Mouse (Mus musculus): ENCODE results near the gene Apold1. TPM values are rescaled to one million over a fixed set of nuclear protein-coding genes. Genes with fewer than 3 reads are reported as not detected.

The Apold1 gene
- polyA plus RNA-seq, 1 experiment from 2014 or later, result 4.6 TPM

GRCm38 (mm10) chr6:134951364-134951763 is 30.2 kb upstream of the Apold1 start:
- WGBS, result 86% methylated on average over 5 of the region's 5 CpGs
- no peaks in the 10 kb centered on the region for H3K27me3 ChIP-seq

GRCm38 (mm10) chr6:134953976-134954375 is 27.5 kb upstream of the Apold1 start:
- ATAC-seq (replicated peaks; ENCODE audit: low FRiP score), result peak; percentile 54; the same call in 1 of the 2 replicates
- Histone ChIP-seq H3K36me3 (peaks cover 18% of the 10 kb centered on the region), H3K9me3 (replicated peaks) (no peaks in the 10 kb centered on the region), H3K27ac (peak overlapping the region; percentile 49), H3K27me3 (no peaks in the 10 kb centered on the region), H3K9ac (no peak overlapping the region), H3K4me1 (peaks cover 10% of the 10 kb centered on the region; the same call in 1 of the 2 replicates), H3K4me2 (0 out of 2 replicates have a peak overlapping the region, but pooled peaks have one; percentile 20), H3K4me3 (replicated peaks) (no peak overlapping the region)
- WGBS, result 39% methylated on average over 11 of the region's 11 CpGs

More at GRCm38 (mm10) chr6:134951364-134951763, 30.2 kb upstream of the Apold1 start:
- ATAC-seq (replicated peaks; ENCODE audit: low FRiP score), result no peak
- Histone ChIP-seq H3K4me3 (replicated peaks) (no peak overlapping the region), H3K9ac (no peak overlapping the region), H3K4me1 (peaks cover 10% of the 10 kb centered on the region; the same call in 1 of the 2 replicates), H3K9me3 (replicated peaks) (no peaks in the 10 kb centered on the region), H3K36me3 (peaks cover 18% of the 10 kb centered on the region), H3K27ac (no peak overlapping the region), H3K4me2 (no peak overlapping the region)

GRCm38 (mm10) chr6:134956388-134956787 is 25.1 kb upstream of the Apold1 start:
- no peak overlapping the region for H3K27ac ChIP-seq
- H3K4me1 ChIP-seq, result peaks cover 15% of the 10 kb centered on the region
- no peak for ATAC-seq (replicated peaks; ENCODE audit: low FRiP score)
- peaks cover 14% of the 10 kb centered on the region for H3K36me3 ChIP-seq
- WGBS, result 86% methylated on average over 4 of the region's 4 CpGs
- H3K9ac ChIP-seq, result no peak overlapping the region
- no peak overlapping the region for H3K4me2 ChIP-seq
- no peaks in the 10 kb centered on the region for H3K9me3 ChIP-seq (replicated peaks)
- H3K27me3 ChIP-seq, result no peaks in the 10 kb centered on the region
- no peak overlapping the region for H3K4me3 ChIP-seq (replicated peaks)

GRCm38 (mm10) chr6:134961286-134961685 is 20.2 kb upstream of the Apold1 start:
- Histone ChIP-seq H3K27me3 (no peaks in the 10 kb centered on the region), H3K4me1 (peaks cover 9% of the 10 kb centered on the region), H3K36me3 (no peaks in the 10 kb centered on the region), H3K4me3 (replicated peaks) (no peak overlapping the region), H3K9ac (no peak overlapping the region), H3K9me3 (replicated peaks) (no peaks in the 10 kb centered on the region; the same call in 1 of the 2 replicates), H3K4me2 (no peak overlapping the region), H3K27ac (no peak overlapping the region)
- no peak for ATAC-seq (replicated peaks; ENCODE audit: low FRiP score)
- WGBS, result 38% methylated on average over 5 of the region's 5 CpGs

GRCm38 (mm10) chr6:134961858-134962517 is 19.5 kb upstream of the Apold1 start:
- H3K36me3 ChIP-seq, result no peaks in the 10 kb centered on the region
- no peak overlapping the region for H3K27ac ChIP-seq
- H3K9ac ChIP-seq, result no peak overlapping the region
- WGBS, result 64% methylated on average over 9 of the region's 9 CpGs
- H3K9me3 ChIP-seq (replicated peaks), result no peaks in the 10 kb centered on the region; the same call in 1 of the 2 replicates
- peaks cover 9% of the 10 kb centered on the region for H3K4me1 ChIP-seq
- no peak overlapping the region for H3K4me2 ChIP-seq
- no peak for ATAC-seq (replicated peaks; ENCODE audit: low FRiP score)
- no peaks in the 10 kb centered on the region for H3K27me3 ChIP-seq
- no peak overlapping the region for H3K4me3 ChIP-seq (replicated peaks)

GRCm38 (mm10) chr6:134962518-134962893 is 19.0 kb upstream of the Apold1 start:
- ATAC-seq (replicated peaks; ENCODE audit: low FRiP score), result no peak
- Histone ChIP-seq H3K27ac (no peak overlapping the region), H3K27me3 (no peaks in the 10 kb centered on the region), H3K4me3 (replicated peaks) (no peak overlapping the region), H3K4me2 (no peak overlapping the region), H3K9ac (no peak overlapping the region), H3K4me1 (peaks cover 9% of the 10 kb centered on the region), H3K9me3 (replicated peaks) (no peaks in the 10 kb centered on the region; the same call in 1 of the 2 replicates), H3K36me3 (no peaks in the 10 kb centered on the region)
- 67% methylated on average over 5 of the region's 5 CpGs for WGBS

- Histone ChIP-seq H3K9ac (no peak overlapping the region), H3K4me1 (peaks cover 9% of the 10 kb centered on the region), H3K36me3 (no peaks in the 10 kb centered on the region), H3K4me3 (replicated peaks) (no peak overlapping the region), H3K27me3 (no peaks in the 10 kb centered on the region), H3K4me2 (no peak overlapping the region), H3K9me3 (replicated peaks) (no peaks in the 10 kb centered on the region; the same call in 1 of the 2 replicates), H3K27ac (no peak overlapping the region)
- no peak for ATAC-seq (replicated peaks; ENCODE audit: low FRiP score)
- WGBS, result 77% methylated on average over 2 of the region's 2 CpGs
Measured at GRCm38 (mm10) chr6:134963910-134964309, 17.6 kb upstream of the Apold1 start.

- no peak for ATAC-seq (replicated peaks; ENCODE audit: low FRiP score)
- WGBS, result 83% methylated on average over 5 of the region's 5 CpGs
Measured at GRCm38 (mm10) chr6:134966681-134967080, 14.8 kb upstream of the Apold1 start.

GRCm38 (mm10) chr6:134968326-134968725 is 13.2 kb upstream of the Apold1 start:
- Histone ChIP-seq H3K9ac (no peak overlapping the region), H3K9me3 (replicated peaks) (no peaks in the 10 kb centered on the region; the same call in 1 of the 2 replicates), H3K27ac (no peak overlapping the region), H3K4me1 (peaks cover 9% of the 10 kb centered on the region; the same call in 1 of the 2 replicates), H3K36me3 (no peaks in the 10 kb centered on the region), H3K27me3 (no peaks in the 10 kb centered on the region), H3K4me3 (replicated peaks) (no peak overlapping the region), H3K4me2 (no peak overlapping the region)
- ATAC-seq (replicated peaks; ENCODE audit: low FRiP score), result no peak
- 40% methylated on average over 1 of the region's 1 CpGs for WGBS

More at GRCm38 (mm10) chr6:134966681-134967080, 14.8 kb upstream of the Apold1 start:
- Histone ChIP-seq H3K4me3 (replicated peaks) (no peak overlapping the region), H3K9ac (no peak overlapping the region), H3K9me3 (replicated peaks) (no peaks in the 10 kb centered on the region; the same call in 1 of the 2 replicates), H3K27me3 (no peaks in the 10 kb centered on the region), H3K4me1 (peaks cover 4% of the 10 kb centered on the region), H3K27ac (no peak overlapping the region), H3K4me2 (no peak overlapping the region), H3K36me3 (no peaks in the 10 kb centered on the region)

- Histone ChIP-seq H3K4me2 (no peak overlapping the region), H3K36me3 (no peaks in the 10 kb centered on the region), H3K27me3 (no peaks in the 10 kb centered on the region), H3K9ac (no peak overlapping the region), H3K4me3 (replicated peaks) (no peak overlapping the region), H3K4me1 (peaks cover 17% of the 10 kb centered on the region), H3K27ac (no peak overlapping the region), H3K9me3 (replicated peaks) (no peaks in the 10 kb centered on the region; the same call in 1 of the 2 replicates)
- WGBS, result 92% methylated on average over 2 of the region's 2 CpGs
- no peak for ATAC-seq (replicated peaks; ENCODE audit: low FRiP score)
Measured at GRCm38 (mm10) chr6:134969498-134969897, 12.0 kb upstream of the Apold1 start.

- ATAC-seq (replicated peaks; ENCODE audit: low FRiP score), result no peak
- Histone ChIP-seq H3K36me3 (no peaks in the 10 kb centered on the region), H3K27ac (no peak overlapping the region), H3K9ac (no peak overlapping the region), H3K4me2 (no peak overlapping the region), H3K27me3 (no peaks in the 10 kb centered on the region), H3K4me1 (peaks cover 22% of the 10 kb centered on the region), H3K9me3 (replicated peaks) (no peaks in the 10 kb centered on the region), H3K4me3 (replicated peaks) (no peak overlapping the region)
- WGBS, result 37% methylated on average over 4 of the region's 4 CpGs
Measured at GRCm38 (mm10) chr6:134972096-134972495, 9.4 kb upstream of the Apold1 start.

GRCm38 (mm10) chr6:134976628-134977027 is 4.9 kb upstream of the Apold1 start:
- Histone ChIP-seq H3K9ac (no peak overlapping the region), H3K4me1 (peaks cover 30% of the 10 kb centered on the region), H3K4me3 (replicated peaks) (no peak overlapping the region), H3K9me3 (replicated peaks) (no peaks in the 10 kb centered on the region), H3K27me3 (no peaks in the 10 kb centered on the region), H3K36me3 (no peaks in the 10 kb centered on the region), H3K27ac (no peak overlapping the region), H3K4me2 (no peak overlapping the region)
- 40% methylated on average over 6 of the region's 6 CpGs for WGBS
- no peak for ATAC-seq (replicated peaks; ENCODE audit: low FRiP score)

Measured in kidney, embryonic 15.5 days (tissue).